Mouse (Mus musculus) kidney, embryonic 14.5 days (tissue): ENCODE data around the gene Incenp. TPM values are rescaled to one million over a fixed set of nuclear protein-coding genes. Genes with fewer than 3 reads are reported as not detected.
A peak's percentile ranks its signal among the peaks of the same experiment; 100 is the strongest.

Source experiments
- ATAC-seq: fragments of 200-750 bp; cut with Nextera tagmentation; 2 replicates; pipeline ENCODE4 v1.8.0; 2017; ENCODE audit warnings: moderate number of reproducible peaks, mild to moderate bottlenecking, moderate TSS enrichment, moderate library complexity; ENCODE audit not compliant: low FRiP score, low TSS enrichment
- H3K27ac ChIP-seq: fragments of 300-500 bp; sonication (generic); 2 replicates; pipeline ENCODE4 v1.5.1; 2014; ENCODE audit warnings: low read depth, mild to moderate bottlenecking, low read length, moderate library complexity, mixed read lengths
- H3K27me3 ChIP-seq: fragments of 300-500 bp; sonication (generic); 2 replicates; pipeline ENCODE4 v1.6.1; 2014; ENCODE audit warnings: mild to moderate bottlenecking, low read length; ENCODE audit not compliant: control insufficient read depth, insufficient read depth
- H3K36me3 ChIP-seq: fragments of 300-500 bp; sonication (generic); 2 replicates; pipeline ENCODE4 v1.6.1; 2014; ENCODE audit warnings: low read length, mixed read lengths; ENCODE audit not compliant: control insufficient read depth, insufficient read depth
- H3K4me1 ChIP-seq: fragments of 300-500 bp; sonication (generic); 2 replicates; pipeline ENCODE4 v1.6.1; 2014; ENCODE audit warnings: low read length, mixed read lengths; ENCODE audit not compliant: control insufficient read depth, insufficient read depth
- H3K4me2 ChIP-seq: fragments of 300-500 bp; sonication (generic); replicated peaks from 2 replicates; pipeline ENCODE4 v1.6.1; 2014; ENCODE audit warnings: low read depth, mild to moderate bottlenecking, low read length
- H3K4me3 ChIP-seq: fragments of 300-500 bp; sonication (generic); 2 replicates; pipeline ENCODE4 v1.5.1; 2014; ENCODE audit warnings: mild to moderate bottlenecking, low read length
- H3K9ac ChIP-seq: fragments of 300-500 bp; sonication (generic); 2 replicates; pipeline ENCODE4 v1.6.1; 2014; ENCODE audit warnings: low read depth, mild to moderate bottlenecking, low read length, moderate library complexity
- H3K9me3 ChIP-seq: fragments of 300-500 bp; sonication (generic); 2 replicates; pipeline ENCODE4 v1.6.1; 2016; ENCODE audit warnings: low read length; ENCODE audit not compliant: control insufficient read depth
- WGBS: fragments of 180-500 bp; shearing (Covaris S2); extraction: QIAGEN DNeasy Blood & Tissue Kit; methylation state at CpG from one replicate; pipeline ENCODE4 v1.1.7; 2014; 5-methylcytosine and 5-hydroxymethylcytosine counted together
- polyA plus RNA-seq: library from polyadenylated mRNA; unstranded; fragments of >200 nt; fragmentation: Nextera tagmentation; extraction: Ambion mirVana; gene quantifications from 2 replicates; pipeline ENCODE4 v1.2.1, GENCODE M21; 2014

The Incenp gene
- polyA plus RNA-seq = 104 and 112 TPM in 2 replicates

GRCm38 (mm10) chr19:9899072-9899779 is at the start of gene Incenp:
Gene Incenp (minus strand): TSS chr19:9899551.
- Histone ChIP-seq H3K36me3 (peaks cover 12% of the 10 kb centered on the region), H3K4me3 (peak within 1 kb of the TSS; percentile 89), H3K9me3 (no peaks in the 10 kb centered on the region), H3K27me3 (no peaks in the 10 kb centered on the region), H3K4me2 (peak within 1 kb of the TSS; percentile 76), H3K9ac (peak within 1 kb of the TSS; percentile 87), H3K27ac (peak within 1 kb of the TSS; percentile 80; the same call in 1 of the 2 replicates), H3K4me1 (peaks cover 17% of the 10 kb centered on the region; the same call in 1 of the 2 replicates)
- ATAC-seq = peak; percentile 98
- under 1% methylated on average over 58 of the region's 58 CpGs for WGBS

GRCm38 (mm10) chr19:9946986-9947385 is 47.6 kb upstream of the Incenp start:
- H3K4me2 ChIP-seq = no peak overlapping the region
- no peaks in the 10 kb centered on the region for H3K36me3 ChIP-seq
- H3K9me3 ChIP-seq = no peaks in the 10 kb centered on the region; the same call in none of the 2 replicates
- WGBS = 71% methylated on average over 3 of the region's 3 CpGs
- no peak for ATAC-seq
- no peak overlapping the region for H3K9ac ChIP-seq
- no peak overlapping the region for H3K4me3 ChIP-seq
- H3K27me3 ChIP-seq = no peaks in the 10 kb centered on the region
- no peak overlapping the region for H3K27ac ChIP-seq
- peaks cover 12% of the 10 kb centered on the region; the same call in 1 of the 2 replicates for H3K4me1 ChIP-seq

- no peak overlapping the region for H3K4me2 ChIP-seq
- WGBS = 89% methylated on average over 8 of the region's 8 CpGs
- no peak overlapping the region for H3K27ac ChIP-seq
- H3K4me3 ChIP-seq = no peak overlapping the region
- H3K9me3 ChIP-seq = no peaks in the 10 kb centered on the region; the same call in none of the 2 replicates
- no peak for ATAC-seq
- H3K4me1 ChIP-seq = peaks cover 12% of the 10 kb centered on the region; the same call in 1 of the 2 replicates
- no peak overlapping the region for H3K9ac ChIP-seq
- no peaks in the 10 kb centered on the region for H3K27me3 ChIP-seq
- no peaks in the 10 kb centered on the region for H3K36me3 ChIP-seq
Measured at GRCm38 (mm10) chr19:9945800-9946564, 46.6 kb upstream of the Incenp start.

GRCm38 (mm10) chr19:9942539-9943533 is 43.5 kb upstream of the Incenp start:
- Histone ChIP-seq H3K4me1 (peaks cover 15% of the 10 kb centered on the region; the same call in 1 of the 2 replicates), H3K9me3 (no peaks in the 10 kb centered on the region; the same call in 1 of the 2 replicates), H3K4me3 (no peak overlapping the region), H3K36me3 (no peaks in the 10 kb centered on the region), H3K4me2 (no peak overlapping the region), H3K27me3 (no peaks in the 10 kb centered on the region), H3K9ac (no peak overlapping the region), H3K27ac (no peak overlapping the region)
- 39% methylated on average over 10 of the region's 10 CpGs for WGBS
- no peak for ATAC-seq

GRCm38 (mm10) chr19:9941809-9942208 is 42.5 kb upstream of the Incenp start:
- ATAC-seq = peak; percentile 46; the same call in 1 of the 2 replicates
- H3K9ac ChIP-seq = no peak overlapping the region
- no peak overlapping the region for H3K4me2 ChIP-seq
- no peaks in the 10 kb centered on the region for H3K27me3 ChIP-seq
- H3K27ac ChIP-seq = no peak overlapping the region
- H3K36me3 ChIP-seq = no peaks in the 10 kb centered on the region
- peaks cover 15% of the 10 kb centered on the region; the same call in 1 of the 2 replicates for H3K4me1 ChIP-seq
- no peaks in the 10 kb centered on the region for H3K9me3 ChIP-seq
- 39% methylated on average over 1 of the region's 1 CpGs for WGBS
- no peak overlapping the region for H3K4me3 ChIP-seq

- H3K4me3 ChIP-seq = no peak overlapping the region
- no peak overlapping the region for H3K9ac ChIP-seq
- H3K4me2 ChIP-seq = no peak overlapping the region
- H3K9me3 ChIP-seq = no peaks in the 10 kb centered on the region
- H3K27ac ChIP-seq = no peak overlapping the region
- 62% methylated on average over 4 of the region's 4 CpGs for WGBS
- H3K4me1 ChIP-seq = peaks cover 15% of the 10 kb centered on the region; the same call in 1 of the 2 replicates
- H3K27me3 ChIP-seq = no peaks in the 10 kb centered on the region
- no peaks in the 10 kb centered on the region for H3K36me3 ChIP-seq
- ATAC-seq = no peak
Measured at GRCm38 (mm10) chr19:9940903-9941302, 41.6 kb upstream of the Incenp start.

GRCm38 (mm10) chr19:9939841-9940240 is 40.5 kb upstream of the Incenp start:
- 57% methylated on average over 7 of the region's 7 CpGs for WGBS
- no peak for ATAC-seq
- Histone ChIP-seq H3K9ac (no peak overlapping the region), H3K9me3 (no peaks in the 10 kb centered on the region), H3K27me3 (no peaks in the 10 kb centered on the region), H3K4me1 (peaks cover 15% of the 10 kb centered on the region; the same call in 1 of the 2 replicates), H3K4me3 (no peak overlapping the region), H3K4me2 (no peak overlapping the region), H3K27ac (no peak overlapping the region), H3K36me3 (no peaks in the 10 kb centered on the region)

GRCm38 (mm10) chr19:9938824-9939303 is 39.5 kb upstream of the Incenp start:
- ATAC-seq = no peak
- Histone ChIP-seq H3K9me3 (no peaks in the 10 kb centered on the region), H3K36me3 (no peaks in the 10 kb centered on the region), H3K27me3 (no peaks in the 10 kb centered on the region), H3K4me1 (peaks cover 15% of the 10 kb centered on the region; the same call in 1 of the 2 replicates), H3K4me3 (no peak overlapping the region), H3K4me2 (no peak overlapping the region), H3K27ac (no peak overlapping the region), H3K9ac (no peak overlapping the region)
- WGBS = 68% methylated on average over 13 of the region's 13 CpGs
